Mouse (Mus musculus) kidney, postnatal 0 days (tissue): Measurements from ENCODE around the gene Clybl. TPM values are rescaled to one million over a fixed set of nuclear protein-coding genes. Genes with fewer than 3 reads are reported as not detected.

ENCODE experiments used
- ATAC-seq: fragments of 200-750 bp; cut with Nextera tagmentation; replicated peaks from 2 replicates; pipeline ENCODE4 v1.8.0; 2017; ENCODE audit warnings: low read depth, moderate number of reproducible peaks, moderate TSS enrichment, moderate library complexity; ENCODE audit not compliant: low FRiP score
- DNase-seq: peaks from one replicate; pipeline ENCODE4 v3.0.0-alpha.2; 2016; ENCODE audit warnings: low spot score
- H3K27ac ChIP-seq: fragments of 300-500 bp; sonication (generic); 2 replicates; pipeline ENCODE4 v1.5.1; 2014; ENCODE audit warnings: mild to moderate bottlenecking
- H3K27me3 ChIP-seq: fragments of 300-500 bp; sonication (generic); 2 replicates; pipeline ENCODE4 v1.6.1; 2014; ENCODE audit warnings: low read length, mixed read lengths; ENCODE audit not compliant: insufficient read depth
- H3K36me3 ChIP-seq: fragments of 300-500 bp; sonication (generic); 2 replicates; pipeline ENCODE4 v1.6.1; 2014; ENCODE audit warnings: low read length, mixed read lengths; ENCODE audit not compliant: insufficient read depth
- H3K4me1 ChIP-seq: fragments of 300-500 bp; sonication (generic); replicated peaks from 2 replicates; pipeline ENCODE4 v1.6.1; 2014; ENCODE audit warnings: antibody characterized with exemption, low read length, mixed read lengths; ENCODE audit not compliant: insufficient read depth
- H3K4me2 ChIP-seq: fragments of 300-500 bp; sonication (generic); 2 replicates; pipeline ENCODE4 v1.6.1; 2014; ENCODE audit warnings: mild to moderate bottlenecking, low read length, moderate library complexity, mixed read lengths
- H3K4me3 ChIP-seq: fragments of 300-500 bp; sonication (generic); replicated peaks from 2 replicates; pipeline ENCODE4 v1.5.1; 2014; ENCODE audit warnings: low read depth, low read length
- H3K9ac ChIP-seq: fragments of 300-500 bp; sonication (generic); 2 replicates; pipeline ENCODE4 v1.6.1; 2014; ENCODE audit warnings: low read depth, low read length
- H3K9me3 ChIP-seq: fragments of 300-500 bp; sonication (generic); replicated peaks from 2 replicates; pipeline ENCODE4 v1.6.1; 2016; ENCODE audit warnings: low read length, inconsistent platforms, mixed read lengths
- CTCF ChIP-seq: IDR thresholded peaks from 2 replicates; pipeline ENCODE4 v1.5.1; 2016; ENCODE audit warnings: antibody characterized with exemption, low read depth, mild to moderate bottlenecking, moderate library complexity
- WGBS: fragments of 180-500 bp; shearing (Covaris S2); extraction: QIAGEN DNeasy Blood & Tissue Kit; methylation state at CpG from one replicate; pipeline ENCODE4 v1.1.7; 2014; 5-methylcytosine and 5-hydroxymethylcytosine counted together
- polyA plus RNA-seq: library from polyadenylated mRNA; unstranded; fragments of >200 nt; fragmentation: Nextera tagmentation; extraction: Ambion mirVana; gene quantifications from 2 replicates; pipeline ENCODE4 v1.2.1, GENCODE M21; 2015

The Clybl gene
- polyA plus RNA-seq, 1 experiment from 2014 or later, result 45.7 TPM

- Histone ChIP-seq H3K9me3 (no peaks in the 10 kb centered on the region), H3K4me1 (no peaks in the 10 kb centered on the region), H3K9ac (no peak overlapping the region), H3K27me3 (no peaks in the 10 kb centered on the region), H3K4me2 (no peak overlapping the region), H3K36me3 (no peaks in the 10 kb centered on the region), H3K27ac (no peak overlapping the region), H3K4me3 (no peak overlapping the region)
- no peak for ATAC-seq
- no peak for TF ChIP-seq CTCF
- DNase-seq, result no peak
- 79% methylated on average over 18 of the region's 18 CpGs for WGBS
Measured at GRCm38 (mm10) chr14:122344272-122345224, 163.0 kb downstream of the Clybl start.

DNA sequence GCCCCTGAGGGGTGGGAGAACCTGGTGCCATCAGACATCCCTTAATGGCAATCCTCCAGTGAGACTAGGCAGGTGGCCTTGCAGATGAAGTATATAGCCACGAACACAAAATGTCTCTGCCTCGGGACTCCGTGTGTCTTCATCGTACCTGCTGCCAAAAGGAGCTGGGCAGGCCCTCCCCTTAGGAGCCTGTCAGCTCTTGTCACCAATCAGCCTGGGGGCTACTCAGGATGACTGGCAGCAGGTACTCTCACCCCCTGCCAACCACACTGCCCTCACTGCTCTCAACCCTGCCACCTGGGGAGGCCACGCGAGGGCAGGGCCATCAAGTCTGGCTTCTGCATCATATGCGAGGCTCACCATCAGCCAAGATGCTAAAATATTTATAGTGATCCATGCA lies 166.6 kb downstream of the Clybl start:
- DNase-seq (no peak), ATAC-seq (no peak)
- H3K36me3 ChIP-seq, result no peaks in the 10 kb centered on the region
- H3K27ac ChIP-seq, result no peak overlapping the region
- H3K9me3 ChIP-seq, result no peaks in the 10 kb centered on the region
- WGBS, result 89% methylated on average over 7 of the region's 7 CpGs
- TF ChIP-seq CTCF, result no peak
- no peak overlapping the region for H3K4me3 ChIP-seq
- no peaks in the 10 kb centered on the region for H3K27me3 ChIP-seq
- H3K4me2 ChIP-seq, result no peak overlapping the region
- no peak overlapping the region for H3K9ac ChIP-seq
- H3K4me1 ChIP-seq, result no peaks in the 10 kb centered on the region

- no peak overlapping the region for H3K27ac ChIP-seq
- ATAC-seq, result no peak
- H3K36me3 ChIP-seq, result no peaks in the 10 kb centered on the region
Measured at GRCm38 (mm10) chr14:122349326-122349725, 167.8 kb downstream of the Clybl start.

GRCm38 (mm10) chr14:122349761-122350160 lies 168.3 kb downstream of the Clybl start:
- H3K4me2 ChIP-seq, result no peak overlapping the region
- no peak overlapping the region for H3K4me3 ChIP-seq
- no peaks in the 10 kb centered on the region for H3K36me3 ChIP-seq
- no peak overlapping the region for H3K27ac ChIP-seq
- ATAC-seq, result no peak
- 91% methylated on average over 4 of the region's 4 CpGs for WGBS
- TF ChIP-seq CTCF, result no peak
- no peaks in the 10 kb centered on the region for H3K27me3 ChIP-seq
- no peaks in the 10 kb centered on the region for H3K4me1 ChIP-seq
- no peak overlapping the region for H3K9ac ChIP-seq
- DNase-seq, result no peak
- no peaks in the 10 kb centered on the region for H3K9me3 ChIP-seq

More at GRCm38 (mm10) chr14:122349326-122349725, 167.8 kb downstream of the Clybl start:
- no peak for TF ChIP-seq CTCF
- H3K27me3 ChIP-seq, result no peaks in the 10 kb centered on the region
- no peak overlapping the region for H3K4me2 ChIP-seq
- WGBS, result 81% methylated on average over 5 of the region's 5 CpGs
- H3K4me3 ChIP-seq, result no peak overlapping the region
- no peaks in the 10 kb centered on the region for H3K4me1 ChIP-seq
- no peak overlapping the region for H3K9ac ChIP-seq
- no peak for DNase-seq
- H3K9me3 ChIP-seq, result no peaks in the 10 kb centered on the region

- Histone ChIP-seq H3K9me3 (no peaks in the 10 kb centered on the region), H3K27me3 (no peaks in the 10 kb centered on the region), H3K9ac (no peak overlapping the region), H3K36me3 (no peaks in the 10 kb centered on the region), H3K4me2 (no peak overlapping the region), H3K4me3 (no peak overlapping the region), H3K4me1 (no peaks in the 10 kb centered on the region), H3K27ac (no peak overlapping the region)
- no peak for TF ChIP-seq CTCF
- no peak for DNase-seq
- 88% methylated on average over 8 of the region's 8 CpGs for WGBS
- no peak for ATAC-seq
Measured at GRCm38 (mm10) chr14:122350766-122351165, 169.3 kb downstream of the Clybl start.

GRCm38 (mm10) chr14:122357316-122357715 lies 175.8 kb downstream of the Clybl start:
- no peak overlapping the region for H3K4me2 ChIP-seq
- no peak overlapping the region for H3K27ac ChIP-seq
- no peak for ATAC-seq
- H3K9ac ChIP-seq, result no peak overlapping the region
- no peak for TF ChIP-seq CTCF
- H3K27me3 ChIP-seq, result no peaks in the 10 kb centered on the region
- no peaks in the 10 kb centered on the region for H3K4me1 ChIP-seq
- WGBS, result 86% methylated on average over 4 of the region's 4 CpGs
- no peaks in the 10 kb centered on the region for H3K9me3 ChIP-seq
- H3K4me3 ChIP-seq, result no peak overlapping the region
- DNase-seq, result no peak
- no peaks in the 10 kb centered on the region for H3K36me3 ChIP-seq
